Mouse (Mus musculus) E14TG2a.4 (cell line): ENCODE measurements around the gene Snx15.

Experiments
- CTCF ChIP-seq: conservative IDR thresholded peaks from 2 replicates; pipeline ENCODE4 v1.5.1; 2014; ENCODE audit warnings: low read length
- NANOG ChIP-seq: IDR thresholded peaks from 2 replicates; pipeline ENCODE4 v1.6.1; 2014; ENCODE audit warnings: borderline replicate concordance, low read length, mixed read lengths

GRCm38 (mm10) chr19:6116113-6116850 is 11.8 kb downstream of the Snx15 start:
- TF ChIP-seq CTCF (no peak), NANOG (no peak)
